Mouse (Mus musculus) CD4-positive naive resting alpha-beta T cell, adult 76 days (primary cell): Measurements from ENCODE around the gene Slc16a9. TPM values are rescaled to one million over a fixed set of nuclear protein-coding genes. Genes with fewer than 3 reads are reported as not detected.

Source experiments
- total RNA-seq: library from RNA; stranded (reverse); gene quantifications from one replicate; pipeline ENCODE4 v1.2.4, GENCODE M21; 2023

Slc16a9 gene
- 0.47 TPM for total RNA-seq

DNA sequence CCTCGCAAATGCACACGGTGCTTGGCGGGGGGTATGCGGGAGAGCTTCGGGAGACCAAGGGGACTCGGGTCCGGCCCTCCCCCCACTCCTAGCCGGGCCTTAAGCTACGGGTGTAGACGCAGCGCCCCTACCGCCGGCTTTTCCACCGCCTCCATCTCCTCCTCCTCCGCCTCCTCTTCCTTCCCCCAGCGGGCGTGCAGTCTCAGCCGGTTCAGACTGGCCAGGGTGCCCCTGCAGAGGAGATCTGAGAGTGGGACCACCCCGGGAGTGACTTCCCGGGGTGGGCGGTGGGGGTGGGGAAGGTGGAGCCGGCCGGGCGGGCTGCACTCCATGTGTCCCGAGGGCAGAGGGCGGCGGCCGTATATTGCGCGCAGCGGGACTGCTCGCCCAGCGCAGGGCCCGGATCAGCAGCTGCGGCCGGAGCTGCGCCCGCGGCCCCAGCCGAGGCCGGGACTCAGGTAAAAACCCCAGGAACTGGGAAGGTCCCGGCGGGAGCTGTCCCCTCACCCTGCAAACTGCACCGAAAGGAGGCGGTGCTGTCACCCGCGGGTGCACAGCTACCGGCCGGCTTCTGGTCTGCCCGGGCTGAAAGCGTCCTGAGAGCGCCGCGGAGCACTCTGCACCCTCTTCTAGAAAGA is at the start of gene Slc16a9:
TSS of gene Slc16a9 (plus strand) at position 180 of the 638 bp plus-strand sequence.

DNA sequence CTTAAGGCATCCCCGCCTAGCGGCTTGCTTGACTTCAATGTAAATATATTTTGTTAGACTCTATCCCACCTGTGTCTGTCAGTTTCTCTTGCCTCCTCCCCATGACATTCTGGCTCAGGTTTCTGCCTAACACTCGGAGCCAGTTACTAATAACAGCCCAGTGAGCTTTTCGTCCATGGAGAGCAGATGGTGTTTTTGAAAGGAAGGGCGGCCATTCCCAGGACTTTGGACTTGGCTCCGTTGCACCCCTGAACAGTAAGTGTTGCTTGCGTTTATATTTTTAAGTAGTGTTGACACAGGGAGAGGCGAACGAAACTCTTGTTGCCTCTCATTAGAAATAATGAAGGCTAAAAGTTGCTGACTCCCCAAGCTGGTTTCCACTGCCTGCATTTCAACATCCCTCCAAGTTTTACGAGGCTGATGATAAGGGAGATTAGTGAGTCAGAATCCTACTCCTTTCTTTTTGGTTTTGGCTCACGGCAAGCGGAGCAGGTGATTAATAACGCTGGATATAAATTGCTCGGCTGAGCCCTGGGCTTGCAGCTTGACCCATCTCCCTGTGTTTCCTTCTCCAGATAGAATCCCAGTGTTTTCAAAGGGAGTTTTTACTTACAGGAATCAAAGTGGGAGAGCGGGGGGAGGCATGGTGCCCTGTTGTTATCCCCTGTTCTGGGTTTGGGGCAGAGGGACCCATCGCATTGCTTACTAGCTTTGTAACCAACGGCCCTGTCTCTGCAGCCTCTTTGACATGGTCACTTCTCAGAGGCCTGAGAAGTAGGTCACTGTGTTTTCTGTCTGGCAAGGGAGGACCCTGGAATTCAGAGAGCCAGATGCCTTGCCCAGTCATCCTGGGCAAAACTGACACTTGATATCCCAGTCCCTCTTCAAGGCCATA is 40.1 kb upstream of the Slc16a9 start, which contains the start of gene Mrln:
TSS of gene Mrln (plus strand) at position 160 of the 895 bp plus-strand sequence.

Other genes with a start within 250 kb of the Slc16a9 start
- gene Ccdc6, start 148.0 kb upstream of the Slc16a9 start, total RNA-seq = 50.2 TPM
- gene Mrln, start 40.4 kb upstream of the Slc16a9 start, total RNA-seq = not detected
- not detected for gene Fam13c, start 195.4 kb downstream of the Slc16a9 start, total RNA-seq